Mouse (Mus musculus) cerebellum, adult 2 months (tissue): ENCODE measurements around the gene Phkg2. TPM values are rescaled to one million over a fixed set of nuclear protein-coding genes. Genes with fewer than 3 reads are reported as not detected.

Experiments
- DNase-seq, 2 experiments: peaks; one replicate each; pipeline ENCODE4 v3.0.0; 2021
- H3K27ac ChIP-seq: fragments of 200-500 bp; 2 replicates; pipeline ENCODE4 v1.5.1; 2012; ENCODE audit warnings: low read length, control low read depth, inconsistent platforms; ENCODE audit not compliant: insufficient read depth
- H3K27me3 ChIP-seq: fragments of 200-500 bp; 2 replicates; pipeline ENCODE4 v1.6.1; 2012; ENCODE audit warnings: inconsistent platforms, mild to moderate bottlenecking, low read length, moderate library complexity; ENCODE audit not compliant: control insufficient read depth, insufficient read depth
- H3K4me1 ChIP-seq: fragments of 200-500 bp; 2 replicates; pipeline ENCODE4 v1.6.1; 2011; ENCODE audit warnings: low read length; ENCODE audit not compliant: control insufficient read depth, insufficient read depth
- H3K4me3 ChIP-seq: fragments of 200-500 bp; replicated peaks from 2 replicates; pipeline ENCODE3; 2011; ENCODE audit warnings: mild to moderate bottlenecking, low read depth, low read length, control low read depth; ENCODE audit not compliant: insufficient read depth
- CTCF ChIP-seq: fragments of 200-500 bp; IDR thresholded peaks from 2 replicates; pipeline ENCODE4 v1.5.1; 2011; ENCODE audit warnings: low read depth, mild to moderate bottlenecking, control low read depth, low read length, moderate library complexity, borderline replicate concordance; ENCODE audit not compliant: insufficient read depth
- POLR2A ChIP-seq: fragments of 200-500 bp; IDR thresholded peaks from 2 replicates; pipeline ENCODE4 v1.6.1; 2011; ENCODE audit warnings: low read length, control low read depth, borderline replicate concordance; ENCODE audit not compliant: insufficient read depth
- WGBS: fragments of 180-500 bp; shearing (Covaris S2); methylation state at CpG from one replicate; pipeline ENCODE4 v1.1.7; 2018; 5-methylcytosine and 5-hydroxymethylcytosine counted together
- polyA plus RNA-seq: library from polyadenylated mRNA; depleted of rRNA; stranded (reverse); fragments of >200 nt; gene quantifications from 2 replicates; pipeline ENCODE4 v1.2.3, GENCODE M21; 2012

Phkg2 gene
- polyA plus RNA-seq, 1 experiment: 161 TPM

- peak overlapping the region; percentile 73 for H3K4me3 ChIP-seq
- DNase-seq: peak; percentile 52 to 54
- no peaks in the 10 kb centered on the region for H3K27me3 ChIP-seq
- WGBS: under 1% methylated on average over 26 of the region's 28 CpGs
- H3K27ac ChIP-seq: peak overlapping the region; percentile 68
- peaks cover 5% of the 10 kb centered on the region; the same call in 1 of the 2 replicates for H3K4me1 ChIP-seq
- TF ChIP-seq CTCF: no peak
- TF ChIP-seq POLR2A: no peak
These were observed 416 bp downstream of the Phkg2 start for GRCm38 (mm10) chr7:127573503-127574008.

GRCm38 (mm10) chr7:127574115-127574514 lies 975 bp downstream of the Phkg2 start:
- peak in 1 of 2 experiments; percentile 19 for DNase-seq
- WGBS: 10% methylated on average over 7 of the region's 7 CpGs
- peak overlapping the region; percentile 68; the same call in 1 of the 2 replicates for H3K27ac ChIP-seq
- H3K4me3 ChIP-seq: peak overlapping the region; percentile 73
- no peaks in the 10 kb centered on the region for H3K27me3 ChIP-seq
- peaks cover 5% of the 10 kb centered on the region; the same call in 1 of the 2 replicates for H3K4me1 ChIP-seq
- TF ChIP-seq POLR2A: no peak
- TF ChIP-seq CTCF: no peak

GRCm38 (mm10) chr7:127583260-127583659 lies 10.1 kb downstream of the Phkg2 start:
- TF ChIP-seq CTCF (no peak), POLR2A (no peak)
- H3K27ac ChIP-seq: no peak overlapping the region
- no peak overlapping the region for H3K4me3 ChIP-seq
- DNase-seq: no peak
- 89% methylated on average over 6 of the region's 6 CpGs for WGBS
- H3K4me1 ChIP-seq: no peaks in the 10 kb centered on the region
- H3K27me3 ChIP-seq: no peaks in the 10 kb centered on the region

GRCm38 (mm10) chr7:127585031-127585430 lies 11.9 kb downstream of the Phkg2 start:
- no peak overlapping the region for H3K4me3 ChIP-seq
- WGBS: 71% methylated on average over 7 of the region's 7 CpGs
- no peak for TF ChIP-seq CTCF
- no peak for TF ChIP-seq POLR2A
- no peak overlapping the region for H3K27ac ChIP-seq
- no peaks in the 10 kb centered on the region for H3K27me3 ChIP-seq
- H3K4me1 ChIP-seq: peaks cover 7% of the 10 kb centered on the region
- DNase-seq: no peak

- H3K4me3 ChIP-seq: no peak overlapping the region
- no peak overlapping the region for H3K27ac ChIP-seq
- no peak for TF ChIP-seq CTCF
- TF ChIP-seq POLR2A: no peak
- H3K4me1 ChIP-seq: peaks cover 7% of the 10 kb centered on the region
- 78% methylated on average over 6 of the region's 6 CpGs for WGBS
- no peaks in the 10 kb centered on the region for H3K27me3 ChIP-seq
- no peak for DNase-seq
These were observed 13.0 kb downstream of the Phkg2 start for GRCm38 (mm10) chr7:127586149-127586548.

- DNase-seq: no peak
- no peak for TF ChIP-seq CTCF
- no peak for TF ChIP-seq POLR2A
- Histone ChIP-seq H3K4me3 (no peak overlapping the region), H3K27me3 (no peaks in the 10 kb centered on the region), H3K27ac (no peak overlapping the region), H3K4me1 (peaks cover 7% of the 10 kb centered on the region)
- WGBS: 64% methylated on average over 5 of the region's 5 CpGs
These were observed 14.1 kb downstream of the Phkg2 start for GRCm38 (mm10) chr7:127587196-127587595.

GRCm38 (mm10) chr7:127588011-127588871 lies 15.1 kb downstream of the Phkg2 start, which contains the start of the genes Ccdc189 and Rnf40:
Gene Ccdc189 (minus strand): TSS chr7:127588595.
Gene Rnf40 (plus strand): TSS chr7:127588767.
- TF ChIP-seq POLR2A (peak; percentile 63; the same call in 1 of the 2 replicates), CTCF (no peak)
- under 1% methylated on average over 50 of the region's 50 CpGs for WGBS

More at GRCm38 (mm10) chr7:127588011-127588871, 15.1 kb downstream of the Phkg2 start, which contains the start of the genes Ccdc189 and Rnf40:
- H3K4me3 ChIP-seq: peak within 1 kb of the TSS; percentile 86
- peaks cover 7% of the 10 kb centered on the region for H3K4me1 ChIP-seq
- no peaks in the 10 kb centered on the region for H3K27me3 ChIP-seq
- H3K27ac ChIP-seq: peak within 1 kb of the TSS; percentile 25
- peak; percentile 89 to 93 for DNase-seq
